Mouse (Mus musculus): Measurements from ENCODE around the gene 4931414P19Rik. TPM values are rescaled to one million over a fixed set of nuclear protein-coding genes. Genes with fewer than 3 reads are reported as not detected.
A peak's percentile ranks its signal among the peaks of the same experiment; 100 is the strongest.

4931414P19Rik gene
- polyA plus RNA-seq, 1 experiment: 6.6 TPM

GRCm38 (mm10) chr14:54603686-54604085 is 2.1 kb downstream of the 4931414P19Rik start:
- TF ChIP-seq POLR2A (IDR thresholded peaks at IDR 0.05; ENCODE audit: borderline replicate concordance, control insufficient read depth, low read depth, low read length) (no peak), CTCF (IDR thresholded peaks at IDR 0.05; ENCODE audit: control insufficient read depth, insufficient read depth, low read length) (no peak)

GRCm38 (mm10) chr14:54603038-54603654 is 2.6 kb downstream of the 4931414P19Rik start:
- peak; percentile 75; the same call in 1 of the 2 replicates for TF ChIP-seq POLR2A (IDR thresholded peaks at IDR 0.05; ENCODE audit: borderline replicate concordance, control insufficient read depth, low read depth, low read length)
- no peak for TF ChIP-seq CTCF (IDR thresholded peaks at IDR 0.05; ENCODE audit: control insufficient read depth, insufficient read depth, low read length)
- H3K27ac ChIP-seq (ENCODE audit: control insufficient read depth, insufficient read depth, low read depth, low read length, poor library complexity): peak overlapping the region; percentile 85
- WGBS: under 1% methylated on average over 46 of the region's 46 CpGs
- H3K4me3 ChIP-seq (replicated peaks; ENCODE audit: control insufficient read depth, low read depth, low read length): peak overlapping the region; percentile 73
- no peaks in the 10 kb centered on the region; the same call in 1 of the 2 replicates for H3K4me1 ChIP-seq (ENCODE audit: control insufficient read depth, insufficient read depth, low read length)

More at GRCm38 (mm10) chr14:54603686-54604085, 2.1 kb downstream of the 4931414P19Rik start:
- Histone ChIP-seq H3K4me3 (replicated peaks; ENCODE audit: control insufficient read depth, low read depth, low read length) (peak overlapping the region; percentile 73), H3K27ac (ENCODE audit: control insufficient read depth, insufficient read depth, low read depth, low read length, poor library complexity) (peak overlapping the region; percentile 53), H3K4me1 (ENCODE audit: control insufficient read depth, insufficient read depth, low read length) (no peaks in the 10 kb centered on the region; the same call in 1 of the 2 replicates)
- 84% methylated on average over 8 of the region's 8 CpGs for WGBS

- TF ChIP-seq POLR2A (IDR thresholded peaks at IDR 0.05; ENCODE audit: borderline replicate concordance, control insufficient read depth, low read depth, low read length): no peak
- no peak for TF ChIP-seq CTCF (IDR thresholded peaks at IDR 0.05; ENCODE audit: control insufficient read depth, insufficient read depth, low read length)
- WGBS: 46% methylated on average over 4 of the region's 4 CpGs
- no peak overlapping the region for H3K4me3 ChIP-seq (replicated peaks; ENCODE audit: control insufficient read depth, low read depth, low read length)
- H3K4me1 ChIP-seq (ENCODE audit: control insufficient read depth, insufficient read depth, low read length): no peaks in the 10 kb centered on the region; the same call in 1 of the 2 replicates
- H3K27ac ChIP-seq (ENCODE audit: control insufficient read depth, insufficient read depth, low read depth, low read length, poor library complexity): 0 out of 2 replicates have a peak overlapping the region, but pooled peaks have one; percentile 35
Observed at GRCm38 (mm10) chr14:54602613-54603012, 3.2 kb downstream of the 4931414P19Rik start.

- TF ChIP-seq CTCF (IDR thresholded peaks at IDR 0.05; ENCODE audit: control insufficient read depth, insufficient read depth, low read length) (no peak), POLR2A (IDR thresholded peaks at IDR 0.05; ENCODE audit: borderline replicate concordance, control insufficient read depth, low read depth, low read length) (no peak)
- Histone ChIP-seq H3K27ac (ENCODE audit: control insufficient read depth, insufficient read depth, low read depth, low read length, poor library complexity) (no peak overlapping the region), H3K4me3 (replicated peaks; ENCODE audit: control insufficient read depth, low read depth, low read length) (no peak overlapping the region), H3K4me1 (ENCODE audit: control insufficient read depth, insufficient read depth, low read length) (no peaks in the 10 kb centered on the region; the same call in 1 of the 2 replicates)
- WGBS: 28% methylated on average over 2 of the region's 2 CpGs
Observed at GRCm38 (mm10) chr14:54601601-54602000, 4.2 kb downstream of the 4931414P19Rik start.

GRCm38 (mm10) chr14:54597084-54597483 is 8.7 kb downstream of the 4931414P19Rik start:
- Histone ChIP-seq H3K4me3 (replicated peaks; ENCODE audit: control insufficient read depth, low read depth, low read length) (no peak overlapping the region), H3K27ac (ENCODE audit: control insufficient read depth, insufficient read depth, low read depth, low read length, poor library complexity) (no peak overlapping the region), H3K4me1 (ENCODE audit: control insufficient read depth, insufficient read depth, low read length) (no peaks in the 10 kb centered on the region)
- 66% methylated on average over 7 of the region's 7 CpGs for WGBS
- TF ChIP-seq CTCF (IDR thresholded peaks at IDR 0.05; ENCODE audit: control insufficient read depth, insufficient read depth, low read length): peak; percentile 69
- no peak for TF ChIP-seq POLR2A (IDR thresholded peaks at IDR 0.05; ENCODE audit: borderline replicate concordance, control insufficient read depth, low read depth, low read length)

- Histone ChIP-seq H3K4me1 (ENCODE audit: control insufficient read depth, insufficient read depth, low read length) (no peaks in the 10 kb centered on the region), H3K4me3 (replicated peaks; ENCODE audit: control insufficient read depth, low read depth, low read length) (no peak overlapping the region), H3K27ac (ENCODE audit: control insufficient read depth, insufficient read depth, low read depth, low read length, poor library complexity) (no peak overlapping the region)
- TF ChIP-seq CTCF (IDR thresholded peaks at IDR 0.05; ENCODE audit: control insufficient read depth, insufficient read depth, low read length) (no peak), POLR2A (IDR thresholded peaks at IDR 0.05; ENCODE audit: borderline replicate concordance, control insufficient read depth, low read depth, low read length) (no peak)
- 90% methylated on average over 28 of the region's 28 CpGs for WGBS
Observed at GRCm38 (mm10) chr14:54594631-54595414, 11.0 kb downstream of the 4931414P19Rik start.

GRCm38 (mm10) chr14:54594055-54594454 is 11.7 kb downstream of the 4931414P19Rik start:
- TF ChIP-seq CTCF (IDR thresholded peaks at IDR 0.05; ENCODE audit: control insufficient read depth, insufficient read depth, low read length) (peak; percentile 36; the same call in 1 of the 2 replicates), POLR2A (IDR thresholded peaks at IDR 0.05; ENCODE audit: borderline replicate concordance, control insufficient read depth, low read depth, low read length) (no peak)

GRCm38 (mm10) chr14:54592319-54592934 is 13.4 kb downstream of the 4931414P19Rik start:
- WGBS: 31% methylated on average over 10 of the region's 10 CpGs

More at GRCm38 (mm10) chr14:54594055-54594454, 11.7 kb downstream of the 4931414P19Rik start:
- WGBS: 86% methylated on average over 3 of the region's 3 CpGs
- Histone ChIP-seq H3K4me3 (replicated peaks; ENCODE audit: control insufficient read depth, low read depth, low read length) (no peak overlapping the region), H3K27ac (ENCODE audit: control insufficient read depth, insufficient read depth, low read depth, low read length, poor library complexity) (no peak overlapping the region), H3K4me1 (ENCODE audit: control insufficient read depth, insufficient read depth, low read length) (no peaks in the 10 kb centered on the region)

More at GRCm38 (mm10) chr14:54592319-54592934, 13.4 kb downstream of the 4931414P19Rik start:
- H3K27ac ChIP-seq (ENCODE audit: control insufficient read depth, insufficient read depth, low read depth, low read length, poor library complexity): no peak overlapping the region
- no peak for TF ChIP-seq CTCF (IDR thresholded peaks at IDR 0.05; ENCODE audit: control insufficient read depth, insufficient read depth, low read length)
- no peak for TF ChIP-seq POLR2A (IDR thresholded peaks at IDR 0.05; ENCODE audit: borderline replicate concordance, control insufficient read depth, low read depth, low read length)
- H3K4me1 ChIP-seq (ENCODE audit: control insufficient read depth, insufficient read depth, low read length): no peaks in the 10 kb centered on the region
- H3K4me3 ChIP-seq (replicated peaks; ENCODE audit: control insufficient read depth, low read depth, low read length): no peak overlapping the region
